Mouse (Mus musculus): ENCODE results near the gene Fam198a. TPM values are rescaled to one million over a fixed set of nuclear protein-coding genes. Genes with fewer than 3 reads are reported as not detected.
"Not testable (repeated sequence)": the region's sequence is repeated elsewhere in the genome, so short reads cannot be mapped to it uniquely, and the experiment has no call there.

The Fam198a gene
- total and polyA plus RNA-seq, 2 experiments from 2014 or later = 1.6 to 5.7 TPM

DNA sequence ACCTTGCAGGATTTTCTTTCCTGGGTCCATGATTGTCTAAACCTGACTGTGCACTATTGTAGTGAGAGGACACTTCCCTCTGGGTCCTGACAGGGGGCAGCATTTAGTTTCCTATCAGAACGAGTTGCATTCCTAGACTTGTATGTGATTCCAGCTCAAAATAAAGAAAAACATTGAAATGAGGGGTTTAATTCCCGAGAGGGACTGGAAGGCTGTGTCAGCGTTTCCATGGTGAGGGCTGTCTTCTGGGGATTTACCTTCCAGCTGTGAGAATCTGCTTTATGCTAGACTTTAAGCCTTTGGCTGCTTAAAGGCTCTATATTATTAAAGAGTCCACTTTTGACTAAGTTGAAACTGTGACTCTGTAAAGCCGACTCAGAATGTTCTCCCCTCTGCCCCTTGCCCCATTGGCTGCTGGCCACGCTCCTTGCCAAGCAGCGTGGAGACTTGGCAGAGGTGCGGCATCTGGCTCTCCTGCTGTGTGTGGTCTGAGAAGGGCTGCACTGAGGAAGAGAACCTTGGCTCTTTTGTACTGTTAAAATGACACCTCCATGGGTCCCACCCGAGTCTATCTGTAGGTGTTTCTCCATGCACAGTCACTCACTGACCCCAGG is 68.1 kb downstream of the Fam198a start:
- WGBS = 4% methylated on average over 8 of the region's 8 CpGs
- Histone ChIP-seq H3K36me3 (ENCODE audit: insufficient read depth) (no peaks in the 10 kb centered on the region), H3K4me2 (ENCODE audit: low read depth) (peak overlapping the region; percentile 28), H3K4me1 (ENCODE audit: insufficient read depth) (peaks cover 8% of the 10 kb centered on the region; the same call in 1 of the 2 replicates), H3K9me3 (ENCODE audit: low read length) (no peaks in the 10 kb centered on the region), H3K9ac (0 out of 2 replicates have a peak overlapping the region, but pooled peaks have one; percentile 18), H3K27ac (ENCODE audit: low read depth, low read length) (peak overlapping the region; percentile 64), H3K27me3 (ENCODE audit: insufficient read depth, low read length) (no peaks in the 10 kb centered on the region), H3K4me3 (ENCODE audit: low read depth, low read length) (no peak overlapping the region)
- peak; percentile 92 for ATAC-seq
- peak; percentile 87 for DNase-seq
- TF ChIP-seq CTCF (IDR thresholded peaks at IDR 0.05; ENCODE audit: low read depth) = peak; percentile 88

- Histone ChIP-seq H3K4me3 (ENCODE audit: low read depth, low read length) (no peak overlapping the region), H3K4me1 (ENCODE audit: insufficient read depth) (peaks cover 8% of the 10 kb centered on the region; the same call in 1 of the 2 replicates), H3K4me2 (ENCODE audit: low read depth) (no peak overlapping the region), H3K27me3 (ENCODE audit: insufficient read depth, low read length) (no peaks in the 10 kb centered on the region), H3K27ac (ENCODE audit: low read depth, low read length) (no peak overlapping the region), H3K9ac (no peak overlapping the region), H3K36me3 (ENCODE audit: insufficient read depth) (no peaks in the 10 kb centered on the region), H3K9me3 (ENCODE audit: low read length) (no peaks in the 10 kb centered on the region)
- no peak for DNase-seq
- WGBS = 87% methylated on average over 4 of the region's 4 CpGs
- no peak for TF ChIP-seq CTCF (IDR thresholded peaks at IDR 0.05; ENCODE audit: low read depth)
- no peak for ATAC-seq
Observed at GRCm38 (mm10) chr9:122020321-122020720, 69.5 kb downstream of the Fam198a start.

DNA sequence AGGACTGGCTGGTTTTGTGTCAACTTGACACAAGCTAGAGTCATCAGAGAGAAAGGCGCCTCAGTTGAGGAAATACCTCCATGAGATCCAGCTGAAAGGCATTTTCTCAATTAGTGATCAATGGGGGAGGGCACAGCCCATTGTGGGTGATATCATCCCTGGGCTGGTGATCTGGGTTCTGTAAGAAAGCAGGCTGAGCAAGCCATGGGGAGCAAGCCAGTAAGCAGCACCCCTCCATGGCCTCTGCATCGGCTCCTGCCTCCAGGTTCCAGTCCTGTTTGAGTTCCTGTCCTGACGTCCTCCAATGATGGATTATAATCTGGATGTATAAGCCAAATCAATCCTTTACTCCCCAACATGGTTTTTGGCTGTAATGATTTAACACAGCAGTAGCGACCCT is 70.4 kb downstream of the Fam198a start:
- H3K27ac ChIP-seq (ENCODE audit: low read depth, low read length); H3K4me2 ChIP-seq (ENCODE audit: low read depth): not testable (repeated sequence)
- WGBS = 88% methylated on average over 4 of the region's 4 CpGs

GRCm38 (mm10) chr9:122021581-122021980 is 70.8 kb downstream of the Fam198a start:
- ATAC-seq (no peak), DNase-seq (no peak)
- Histone ChIP-seq H3K27ac (ENCODE audit: low read depth, low read length) (no peak overlapping the region), H3K4me1 (ENCODE audit: insufficient read depth) (peaks cover 8% of the 10 kb centered on the region; the same call in 1 of the 2 replicates), H3K4me2 (ENCODE audit: low read depth) (no peak overlapping the region), H3K9ac (no peak overlapping the region), H3K27me3 (ENCODE audit: insufficient read depth, low read length) (no peaks in the 10 kb centered on the region), H3K36me3 (ENCODE audit: insufficient read depth) (no peaks in the 10 kb centered on the region), H3K9me3 (ENCODE audit: low read length) (no peaks in the 10 kb centered on the region), H3K4me3 (ENCODE audit: low read depth, low read length) (no peak overlapping the region)
- 92% methylated on average over 5 of the region's 5 CpGs for WGBS
- TF ChIP-seq CTCF (IDR thresholded peaks at IDR 0.05; ENCODE audit: low read depth) = no peak

More for the DNA sequence above, 70.4 kb downstream of the Fam198a start:
- not testable (repeated sequence) for DNase-seq; H3K27me3 ChIP-seq (ENCODE audit: insufficient read depth, low read length); H3K36me3 ChIP-seq (ENCODE audit: insufficient read depth); H3K9me3 ChIP-seq (ENCODE audit: low read length); H3K9ac ChIP-seq; ATAC-seq; H3K4me3 ChIP-seq (ENCODE audit: low read depth, low read length); H3K4me1 ChIP-seq (ENCODE audit: insufficient read depth)

GRCm38 (mm10) chr9:122022776-122023175 is 72.0 kb downstream of the Fam198a start:
- H3K4me2 ChIP-seq (ENCODE audit: low read depth) = no peak overlapping the region
- no peaks in the 10 kb centered on the region for H3K36me3 ChIP-seq (ENCODE audit: insufficient read depth)
- DNase-seq (no peak), ATAC-seq (no peak)
- H3K27me3 ChIP-seq (ENCODE audit: insufficient read depth, low read length) = no peaks in the 10 kb centered on the region
- H3K27ac ChIP-seq (ENCODE audit: low read depth, low read length) = peak overlapping the region; percentile 35; the same call in 1 of the 2 replicates
- TF ChIP-seq CTCF (IDR thresholded peaks at IDR 0.05; ENCODE audit: low read depth) = no peak
- peaks cover 8% of the 10 kb centered on the region; the same call in 1 of the 2 replicates for H3K4me1 ChIP-seq (ENCODE audit: insufficient read depth)
- H3K9ac ChIP-seq = no peak overlapping the region
- H3K9me3 ChIP-seq (ENCODE audit: low read length) = no peaks in the 10 kb centered on the region
- H3K4me3 ChIP-seq (ENCODE audit: low read depth, low read length) = no peak overlapping the region
- WGBS = 68% methylated on average over 9 of the region's 9 CpGs

- no peak overlapping the region for H3K4me2 ChIP-seq (ENCODE audit: low read depth)
- peaks cover 8% of the 10 kb centered on the region; the same call in 1 of the 2 replicates for H3K4me1 ChIP-seq (ENCODE audit: insufficient read depth)
- no peak for DNase-seq
- no peak overlapping the region for H3K4me3 ChIP-seq (ENCODE audit: low read depth, low read length)
- H3K9ac ChIP-seq = no peak overlapping the region
- no peak overlapping the region for H3K27ac ChIP-seq (ENCODE audit: low read depth, low read length)
- no peak for TF ChIP-seq CTCF (IDR thresholded peaks at IDR 0.05; ENCODE audit: low read depth)
- no peaks in the 10 kb centered on the region for H3K36me3 ChIP-seq (ENCODE audit: insufficient read depth)
- no peak for ATAC-seq
- 71% methylated on average over 5 of the region's 5 CpGs for WGBS
- H3K27me3 ChIP-seq (ENCODE audit: insufficient read depth, low read length) = no peaks in the 10 kb centered on the region
- H3K9me3 ChIP-seq (ENCODE audit: low read length) = no peaks in the 10 kb centered on the region
Observed at GRCm38 (mm10) chr9:122023873-122024272, 73.1 kb downstream of the Fam198a start.

DNA sequence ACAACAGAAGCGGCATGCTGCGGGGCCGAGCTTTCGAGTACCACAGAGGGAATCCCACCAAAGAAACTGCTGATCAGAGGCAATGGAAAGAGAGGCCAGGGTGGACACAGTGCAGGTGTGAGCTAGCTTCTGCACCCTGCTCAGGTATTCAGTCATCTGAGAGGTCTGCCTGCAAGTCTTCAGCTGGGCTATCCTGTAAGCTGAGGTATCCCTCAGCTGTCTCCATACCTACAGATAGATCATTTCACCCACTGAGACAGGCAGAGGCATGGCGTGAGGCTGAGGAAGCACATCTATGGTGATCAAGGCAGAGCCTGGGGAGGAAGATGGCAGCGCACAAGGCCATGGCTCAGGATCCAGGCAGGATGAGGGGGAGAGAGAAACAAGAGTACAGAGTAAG is 73.6 kb downstream of the Fam198a start:
- WGBS = 92% methylated on average over 6 of the region's 6 CpGs
- ATAC-seq (no peak), DNase-seq (no peak)
- Histone ChIP-seq H3K27ac (ENCODE audit: low read depth, low read length) (no peak overlapping the region), H3K27me3 (ENCODE audit: insufficient read depth, low read length) (no peaks in the 10 kb centered on the region), H3K4me3 (ENCODE audit: low read depth, low read length) (no peak overlapping the region), H3K4me1 (ENCODE audit: insufficient read depth) (peaks cover 2% of the 10 kb centered on the region; the same call in 1 of the 2 replicates), H3K9me3 (ENCODE audit: low read length) (no peaks in the 10 kb centered on the region), H3K36me3 (ENCODE audit: insufficient read depth) (no peaks in the 10 kb centered on the region), H3K9ac (no peak overlapping the region), H3K4me2 (ENCODE audit: low read depth) (no peak overlapping the region)
- TF ChIP-seq CTCF (IDR thresholded peaks at IDR 0.05; ENCODE audit: low read depth) = no peak

All from forebrain, postnatal 0 days (tissue).